ENCODE assay signal across 8 mouse cellular contexts in genomic region chr6:90987561-90988298, GRCm38 (mm10). TPM values are rescaled to one million over a fixed set of nuclear protein-coding genes. Genes with fewer than 3 reads are reported as not detected.
DNase-seq lines count a peak whose midpoint lies in the region; ATAC-seq and TF ChIP-seq lines count a peak whose summit lies in the region.

No protein-coding gene starts in this region.

- no peaks in the 10 kb centered on the region for H3K36me3 ChIP-seq in heart, postnatal 0 days (replicated peaks; ENCODE audit: control insufficient read depth, insufficient read depth, low read length)
- H3K36me3 ChIP-seq in limb, embryonic 10.5 days: no peaks in the 10 kb centered on the region
- H3K36me3 ChIP-seq in midbrain, embryonic 14.5 days (ENCODE audit: control insufficient read depth, insufficient read depth, low read length): no peaks in the 10 kb centered on the region
- no peaks in the 10 kb centered on the region for H3K36me3 ChIP-seq in stomach, postnatal 0 days (ENCODE audit: control insufficient read depth, insufficient read depth, low read length)

- TF ChIP-seq EP300 in heart, postnatal 0 days (IDR thresholded peaks at IDR 0.05; ENCODE audit: low read depth): no peak
- no peak for TF ChIP-seq EP300 in stomach, postnatal 0 days (optimal IDR thresholded peaks at IDR 0.05)

- 0 out of 2 replicates have a peak, but pooled peaks cover 6% of the 10 kb centered on the region for H3K27me3 ChIP-seq in heart, postnatal 0 days (ENCODE audit: control insufficient read depth, insufficient read depth, low read length)
- H3K27me3 ChIP-seq in limb, embryonic 10.5 days (ENCODE audit: low read depth, poor library complexity, severe bottlenecking): peaks cover 26% of the 10 kb centered on the region
- peaks cover 11% of the 10 kb centered on the region for H3K27me3 ChIP-seq in midbrain, embryonic 14.5 days (ENCODE audit: control insufficient read depth, insufficient read depth, low read length)
- no peaks in the 10 kb centered on the region for H3K27me3 ChIP-seq in stomach, postnatal 0 days (ENCODE audit: control insufficient read depth, insufficient read depth, low read length)

- peak overlapping the region; percentile 93 for H3K4me2 ChIP-seq in heart, postnatal 0 days (ENCODE audit: low read depth, low read length)
- peak overlapping the region; percentile 99 for H3K4me2 ChIP-seq in midbrain, embryonic 14.5 days (ENCODE audit: low read length)
- peak overlapping the region; percentile 98 for H3K4me2 ChIP-seq in stomach, postnatal 0 days (replicated peaks; ENCODE audit: low read depth)

- peak overlapping the region; percentile 69 for H3K4me3 ChIP-seq in heart, postnatal 0 days (ENCODE audit: low read depth, low read length)
- peak overlapping the region; percentile 73 for H3K4me3 ChIP-seq in limb, embryonic 10.5 days
- peak overlapping the region; percentile 68 for H3K4me3 ChIP-seq in midbrain, embryonic 14.5 days (replicated peaks; ENCODE audit: low read depth, low read length)
- peak overlapping the region; percentile 65 for H3K4me3 ChIP-seq in stomach, postnatal 0 days (ENCODE audit: low read depth, low read length)

- peaks cover 33% of the 10 kb centered on the region for H3K4me1 ChIP-seq in heart, postnatal 0 days (ENCODE audit: control insufficient read depth, insufficient read depth)
- H3K4me1 ChIP-seq in limb, embryonic 10.5 days: peaks cover 23% of the 10 kb centered on the region
- peaks cover 9% of the 10 kb centered on the region for H3K4me1 ChIP-seq in midbrain, embryonic 14.5 days (ENCODE audit: control insufficient read depth, insufficient read depth, low read length)
- H3K4me1 ChIP-seq in stomach, postnatal 0 days (replicated peaks; ENCODE audit: control insufficient read depth, insufficient read depth): peaks cover 6% of the 10 kb centered on the region; the same call in 1 of the 2 replicates

- H3K9me3 ChIP-seq in heart, postnatal 0 days (replicated peaks; ENCODE audit: control insufficient read depth, low read length): 0 out of 2 replicates have a peak, but pooled peaks cover 3% of the 10 kb centered on the region
- H3K9me3 ChIP-seq in limb, embryonic 10.5 days (replicated peaks): no peaks in the 10 kb centered on the region
- peaks cover 7% of the 10 kb centered on the region; the same call in 1 of the 2 replicates for H3K9me3 ChIP-seq in midbrain, embryonic 14.5 days (ENCODE audit: control insufficient read depth, low read length)
- no peaks in the 10 kb centered on the region for H3K9me3 ChIP-seq in stomach, postnatal 0 days (ENCODE audit: control insufficient read depth, low read length)

- no peak for TF ChIP-seq CTCF in heart, postnatal 0 days (IDR thresholded peaks at IDR 0.05; ENCODE audit: low read depth)
- TF ChIP-seq CTCF in stomach, postnatal 0 days (IDR thresholded peaks at IDR 0.05; ENCODE audit: low read depth): no peak

- DNase-seq in cerebellum, adult 11 months: peak; percentile 5
- no peak for DNase-seq in cerebellum, adult 9-10 months
- peak; percentile 21 for DNase-seq in CD4-positive helper T cell, adult 2 months (ENCODE audit: low read depth, low spot score)
- DNase-seq in cerebellum, postnatal 36 days: peak; percentile 23
- no peak for DNase-seq in heart, postnatal 0 days (ENCODE audit: low spot score)
- peak; percentile 74 for DNase-seq in limb, embryonic 10.5 days (ENCODE audit: low spot score)
- peak; percentile 76 for DNase-seq in midbrain, embryonic 14.5 days
- DNase-seq in stomach, postnatal 0 days (ENCODE audit: low spot score): peak; percentile 43

- H3K9ac ChIP-seq in heart, postnatal 0 days (replicated peaks; ENCODE audit: low read depth, low read length): peak overlapping the region; percentile 61
- H3K9ac ChIP-seq in midbrain, embryonic 14.5 days (replicated peaks; ENCODE audit: low read length): peak overlapping the region; percentile 64
- peak overlapping the region; percentile 68 for H3K9ac ChIP-seq in stomach, postnatal 0 days (ENCODE audit: low read length)

- peak; percentile 15 for ATAC-seq in heart, postnatal 0 days (ENCODE audit: insufficient read depth, low read depth)
- no peak; the same call in 1 of the 2 replicates for ATAC-seq in midbrain, embryonic 14.5 days (ENCODE audit: low FRiP score, low TSS enrichment)
- ATAC-seq in stomach, postnatal 0 days (ENCODE audit: low FRiP score, low TSS enrichment): no peak; the same call in 1 of the 2 replicates

- no peak overlapping the region for H3K27ac ChIP-seq in heart, postnatal 0 days (ENCODE audit: low read depth)
- H3K27ac ChIP-seq in limb, embryonic 10.5 days: peak overlapping the region; percentile 78
- 0 out of 2 replicates have a peak overlapping the region, but pooled peaks have one; percentile 5 for H3K27ac ChIP-seq in midbrain, embryonic 14.5 days (replicated peaks; ENCODE audit: low read depth, low read length)
- H3K27ac ChIP-seq in stomach, postnatal 0 days (replicated peaks): peak overlapping the region; percentile 63; the same call in 1 of the 2 replicates

- under 1% methylated on average over 48 of the region's 76 CpGs for WGBS in heart, postnatal 0 days
- WGBS in limb, embryonic 10.5 days: under 1% methylated on average over 76 of the region's 76 CpGs
- under 1% methylated on average over 76 of the region's 76 CpGs for WGBS in midbrain, embryonic 14.5 days
- WGBS in stomach, postnatal 0 days: under 1% methylated on average over 74 of the region's 76 CpGs

RNA-seq across cellular contexts. Expression of gene Iqsec1, which starts 0.8 kb away (rescaled TPM):
- total RNA-seq in heart, postnatal 0 days (2014; rRNA removed; ENCODE audit: low replicate concordance): 93.7 and 183 TPM in 2 replicates
- 12.0 and 13.5 TPM in 2 replicates for polyA plus RNA-seq in heart, postnatal 0 days (2015; fragmentation: Nextera tagmentation; extraction: Ambion mirVana)
- 4.7 and 6.7 TPM in 2 replicates for polyA plus RNA-seq in limb, embryonic 10.5 days (2016; fragmentation: Nextera tagmentation; extraction: Ambion mirVana)
- 29.5 and 35.7 TPM in 2 replicates for polyA plus RNA-seq in midbrain, embryonic 14.5 days (2014; fragmentation: Nextera tagmentation; extraction: Ambion mirVana)
- 4.8 and 5.1 TPM in 2 replicates for polyA plus RNA-seq in stomach, postnatal 0 days (2015; fragmentation: Nextera tagmentation; extraction: Ambion mirVana)

Comparison
In these comparisons a context has a peak if more than half of its experiments do, and no peak if none do; other contexts are left out.
1. DNase-seq: peak in cerebellum, adult 11 months (single experiment), CD4-positive helper T cell, adult 2 months (single experiment), cerebellum, postnatal 36 days (2 of 2), limb, embryonic 10.5 days (single experiment), midbrain, embryonic 14.5 days (single experiment) and stomach, postnatal 0 days (single experiment); none in cerebellum, adult 9-10 months (single experiment) and heart, postnatal 0 days (single experiment).
2. Peak in every context shown above with its lines, with median percentiles within 50 percentile points of each other: H3K4me2 ChIP-seq, H3K4me3 ChIP-seq and H3K9ac ChIP-seq.